Mouse (Mus musculus): Measurements from ENCODE around the gene Ext2.

Ext2 gene

GRCm38 (mm10) chr2:93777056-93777430, 45.3 kb downstream of the Ext2 start:
- CTCF ChIA-PET: no interaction called here

DNA sequence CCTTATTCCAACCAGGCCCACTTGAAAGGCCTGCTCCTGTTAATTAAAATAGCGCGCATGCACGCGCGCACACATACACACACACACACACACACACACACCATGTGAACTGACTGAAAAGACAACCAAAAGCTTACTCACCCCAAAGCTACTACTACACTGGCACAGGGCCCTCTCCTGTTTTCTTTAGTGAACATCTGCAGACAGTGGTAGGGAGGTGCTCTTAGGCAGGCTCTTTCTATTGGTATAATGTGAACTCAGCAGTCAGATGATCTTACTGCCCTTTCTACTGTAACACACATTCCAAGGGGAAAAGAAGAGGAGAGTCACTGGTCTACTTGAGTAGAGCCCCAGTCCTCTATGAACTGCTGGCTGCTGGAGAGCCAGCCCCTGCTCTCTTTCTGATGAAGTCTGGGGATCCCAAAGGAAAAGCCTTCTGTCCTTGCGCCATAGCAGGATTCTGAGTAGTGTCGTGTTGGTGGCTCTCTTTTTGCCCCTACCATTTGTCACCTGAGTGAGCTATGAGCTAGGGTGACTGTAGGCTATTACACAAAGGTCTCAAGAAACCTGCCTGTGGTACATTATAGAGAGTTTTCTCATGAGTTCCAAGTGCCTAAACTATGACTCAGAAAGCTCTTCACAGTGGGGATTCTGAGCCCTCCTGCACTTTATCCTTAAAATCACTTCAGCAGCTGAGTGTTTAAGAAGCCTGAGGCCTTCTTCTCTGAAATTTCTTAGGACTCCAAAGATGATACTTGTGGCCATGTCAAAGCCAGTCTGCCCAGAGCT, 45.9 kb downstream of the Ext2 start:
- CTCF ChIA-PET: no interaction called here

GRCm38 (mm10) chr2:93775431-93775830, 46.9 kb downstream of the Ext2 start:
- CTCF ChIA-PET: no interaction called here

GRCm38 (mm10) chr2:93774946-93775345, 47.4 kb downstream of the Ext2 start:
- CTCF ChIA-PET: no interaction called here

DNA sequence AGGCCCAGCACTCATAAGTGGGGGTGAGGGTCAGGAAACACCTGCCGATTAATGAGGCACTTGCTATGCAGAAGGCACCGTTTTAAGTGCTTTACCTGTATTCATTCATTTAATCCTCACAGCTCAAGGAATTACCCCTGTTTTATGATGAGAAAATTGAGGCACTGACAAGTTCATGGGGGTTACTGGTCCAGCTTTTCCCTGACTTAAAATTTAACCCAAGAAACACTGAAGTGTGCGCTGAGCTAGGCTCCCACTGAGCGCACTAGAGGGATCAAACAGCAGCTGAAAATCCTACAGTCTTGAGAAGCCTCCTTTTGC, 49.6 kb downstream of the Ext2 start:
- CTCF ChIA-PET: interaction anchor here (0.7 kb wide), 1 partner anchor 31 kb away, joined by 4 read pairs; no protein-coding TSS in a partner anchor

- CTCF ChIA-PET: no interaction called here
These were observed 50.2 kb downstream of the Ext2 start for GRCm38 (mm10) chr2:93772054-93772764.

- CTCF ChIA-PET: no interaction called here
These were observed 51.5 kb downstream of the Ext2 start for GRCm38 (mm10) chr2:93770895-93771294.

GRCm38 (mm10) chr2:93769875-93770274, 52.5 kb downstream of the Ext2 start:
- CTCF ChIA-PET: no interaction called here

- CTCF ChIA-PET: no interaction called here
These were observed 56.6 kb downstream of the Ext2 start for GRCm38 (mm10) chr2:93765721-93766120.

- CTCF ChIA-PET: no interaction called here
These were observed 58.2 kb downstream of the Ext2 start for GRCm38 (mm10) chr2:93764211-93764610.

DNA sequence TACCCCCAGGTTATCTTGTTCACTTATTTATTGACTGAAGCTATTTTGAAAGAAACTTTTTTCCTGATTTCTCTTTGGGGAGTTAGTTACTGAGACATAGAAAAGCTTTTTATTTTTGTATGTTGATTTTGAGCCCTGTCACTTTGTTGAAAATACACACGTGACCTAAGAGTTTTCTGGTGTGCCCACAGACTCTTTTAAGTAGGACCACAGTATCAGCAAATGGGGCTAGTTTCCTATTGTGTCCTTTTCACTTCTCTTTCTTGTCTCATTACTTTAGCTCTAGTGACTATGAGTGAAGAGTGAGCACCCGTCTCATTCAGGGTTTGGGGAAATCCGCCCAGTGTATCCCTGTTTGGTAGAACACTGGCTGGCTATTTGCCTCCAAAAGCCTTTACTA, 62.0 kb downstream of the Ext2 start:
- CTCF ChIA-PET: no interaction called here

- CTCF ChIA-PET: no interaction called here
These were observed 63.2 kb downstream of the Ext2 start for GRCm38 (mm10) chr2:93759173-93759572.

- CTCF ChIA-PET: no interaction called here
These were observed 64.1 kb downstream of the Ext2 start for GRCm38 (mm10) chr2:93758298-93758697.

- CTCF ChIA-PET: no interaction called here
These were observed 68.0 kb downstream of the Ext2 start for GRCm38 (mm10) chr2:93754366-93754765.

GRCm38 (mm10) chr2:93753147-93753758, 69.1 kb downstream of the Ext2 start:
- CTCF ChIA-PET: no interaction called here

- CTCF ChIA-PET: no interaction called here
These were observed 72.7 kb downstream of the Ext2 start for GRCm38 (mm10) chr2:93749709-93750108.

- CTCF ChIA-PET: interaction anchor here (0.7 kb wide), 1 partner anchor 14 kb away, joined by 4 read pairs; no protein-coding TSS in a partner anchor
These were observed 74.7 kb downstream of the Ext2 start for GRCm38 (mm10) chr2:93747538-93748126.

- CTCF ChIA-PET: no interaction called here
These were observed 75.7 kb downstream of the Ext2 start for GRCm38 (mm10) chr2:93746620-93747019.

- CTCF ChIA-PET: no interaction called here
These were observed 76.2 kb downstream of the Ext2 start for GRCm38 (mm10) chr2:93746162-93746561.

DNA sequence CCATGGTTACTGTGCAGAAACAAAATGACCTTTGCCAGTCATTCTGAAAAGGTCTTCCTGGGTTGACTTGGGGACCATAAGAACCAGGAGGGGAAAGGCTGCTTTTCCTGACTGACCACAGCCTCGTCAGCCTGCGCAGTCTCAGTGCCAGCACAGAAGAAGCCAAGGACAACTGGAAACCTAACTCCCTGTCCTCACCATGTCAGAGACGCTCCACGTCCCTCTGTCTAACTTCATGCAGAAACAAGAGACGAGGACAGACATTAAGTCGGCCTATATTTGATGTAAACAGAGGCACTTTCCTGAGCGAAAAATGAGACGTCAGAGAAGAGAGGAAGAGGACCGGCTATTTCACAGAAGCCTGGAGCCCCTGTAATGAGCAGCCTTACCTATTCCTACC, 76.6 kb downstream of the Ext2 start:
- CTCF ChIA-PET: no interaction called here

DNA sequence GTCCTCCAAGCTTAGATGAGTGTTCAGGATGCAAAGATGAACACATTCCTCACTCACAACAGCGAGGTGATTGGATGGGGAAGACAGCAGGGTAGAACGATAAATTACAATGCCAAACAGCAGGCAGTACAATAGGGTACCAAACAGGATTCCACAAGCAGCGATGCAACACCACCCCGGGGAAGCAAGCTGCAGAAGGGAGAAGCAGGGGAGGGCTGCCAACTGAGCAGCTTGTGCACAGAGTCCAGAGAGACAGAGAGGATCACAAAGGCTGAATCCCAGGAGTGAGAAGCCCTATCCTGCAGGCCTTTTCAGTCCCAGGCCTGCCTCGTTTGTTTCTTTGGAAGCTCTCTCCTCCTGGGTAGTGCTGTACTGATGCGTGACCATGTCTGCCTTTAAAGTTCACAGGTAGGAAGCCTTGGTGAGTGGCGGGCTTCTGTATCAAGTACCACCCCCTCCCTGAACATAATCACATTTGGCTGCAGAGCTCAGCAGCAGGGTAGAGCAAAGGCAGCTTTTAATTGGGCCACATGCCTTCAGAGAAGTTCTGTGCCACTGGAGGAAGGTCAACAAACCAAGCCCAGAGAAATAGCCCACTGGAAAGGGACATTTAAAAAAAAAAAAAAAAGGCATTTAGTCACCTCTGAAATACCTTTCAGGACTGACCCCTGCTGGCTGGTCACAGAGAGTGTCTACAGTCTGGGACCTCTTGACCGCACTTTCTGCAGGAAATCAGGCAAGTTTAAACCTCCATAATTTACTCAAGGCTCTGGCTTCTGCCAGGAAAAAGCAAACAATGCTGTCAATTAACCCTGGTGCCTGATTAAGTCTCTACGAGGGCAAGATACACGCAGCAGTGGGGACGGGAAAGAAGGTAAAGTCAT, 77.8 kb downstream of the Ext2 start:
- CTCF ChIA-PET: no interaction called here

DNA sequence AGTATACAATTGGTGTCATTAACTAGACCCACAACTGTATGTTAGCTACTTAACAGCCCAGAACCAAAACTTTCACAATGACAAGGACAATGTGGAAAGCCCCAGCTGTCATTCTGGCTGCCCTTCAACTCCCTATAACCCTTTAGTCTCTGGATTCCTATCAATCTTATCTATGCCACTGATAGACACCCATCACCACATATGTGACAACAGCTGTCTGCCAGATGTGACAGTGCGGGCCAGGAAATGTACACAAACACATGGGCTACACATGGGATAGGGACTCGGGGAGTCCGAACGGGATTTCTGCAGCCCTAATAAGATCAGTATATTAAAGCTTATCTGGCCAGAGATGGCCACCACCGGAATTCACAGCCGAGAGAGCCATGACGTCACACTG, 80.7 kb downstream of the Ext2 start:
- CTCF ChIA-PET: interaction anchor here (0.6 kb wide), 1 partner anchor 31 kb away, joined by 4 read pairs; no protein-coding TSS in a partner anchor

All from spleen, embryonic (tissue).